Mouse (Mus musculus) heart, embryonic 13.5 days (tissue): ENCODE results near the gene Rab33a. TPM values are rescaled to one million over a fixed set of nuclear protein-coding genes. Genes with fewer than 3 reads are reported as not detected.

Source experiments
- ATAC-seq: fragments of 200-750 bp; cut with Nextera tagmentation; 2 replicates; pipeline ENCODE4 v1.8.0; 2017; ENCODE audit warnings: moderate TSS enrichment; ENCODE audit not compliant: insufficient number of reproducible peaks, low FRiP score, low TSS enrichment; ENCODE audit errors: extremely low read depth
- H3K27ac ChIP-seq: fragments of 300-500 bp; sonication (generic); replicated peaks from 2 replicates; pipeline ENCODE4 v1.5.1; 2015; ENCODE audit warnings: moderate library complexity, mild to moderate bottlenecking, inconsistent platforms
- H3K27me3 ChIP-seq: fragments of 300-500 bp; sonication (generic); replicated peaks from 2 replicates; pipeline ENCODE4 v1.6.1; 2015; ENCODE audit warnings: mild to moderate bottlenecking, inconsistent platforms
- H3K36me3 ChIP-seq: fragments of 300-500 bp; sonication (generic); 2 replicates; pipeline ENCODE4 v1.6.1; 2015; ENCODE audit warnings: mild to moderate bottlenecking, inconsistent platforms
- H3K4me1 ChIP-seq: fragments of 300-500 bp; sonication (generic); 2 replicates; pipeline ENCODE4 v1.6.1; 2015; ENCODE audit warnings: inconsistent platforms
- H3K4me2 ChIP-seq: fragments of 300-500 bp; sonication (generic); 2 replicates; pipeline ENCODE4 v1.6.1; 2015; ENCODE audit warnings: inconsistent platforms, mild to moderate bottlenecking, moderate library complexity
- H3K4me3 ChIP-seq: fragments of 300-500 bp; sonication (generic); 2 replicates; pipeline ENCODE4 v1.5.1; 2015; ENCODE audit warnings: moderate library complexity, mild to moderate bottlenecking, inconsistent platforms
- H3K9ac ChIP-seq: fragments of 300-500 bp; sonication (generic); 2 replicates; pipeline ENCODE4 v1.6.1; 2015; ENCODE audit warnings: inconsistent platforms, mild to moderate bottlenecking, moderate library complexity
- H3K9me3 ChIP-seq: fragments of 300-500 bp; sonication (generic); 2 replicates; pipeline ENCODE4 v1.6.1; 2016; ENCODE audit warnings: inconsistent platforms
- WGBS: fragments of 180-500 bp; shearing (Covaris S2); methylation state at CpG from one replicate; pipeline ENCODE4 v1.1.7; 2015; ENCODE audit warnings: mixed read lengths; 5-methylcytosine and 5-hydroxymethylcytosine counted together
- polyA plus RNA-seq: library from polyadenylated mRNA; unstranded; fragments of >200 nt; fragmentation: Nextera tagmentation; extraction: Ambion mirVana; gene quantifications from 2 replicates; pipeline ENCODE4 v1.2.1, GENCODE M21; 2015

Rab33a gene
- 6.4 and 7.1 TPM in 2 replicates for polyA plus RNA-seq

- WGBS, result 17% methylated on average over 33 of the region's 33 CpGs
Measured at GRCm38 (mm10) chrX:48518808-48519548, at the start of gene Rab33a. Rab33a (plus strand) TSS chrX:48519285.

DNA sequence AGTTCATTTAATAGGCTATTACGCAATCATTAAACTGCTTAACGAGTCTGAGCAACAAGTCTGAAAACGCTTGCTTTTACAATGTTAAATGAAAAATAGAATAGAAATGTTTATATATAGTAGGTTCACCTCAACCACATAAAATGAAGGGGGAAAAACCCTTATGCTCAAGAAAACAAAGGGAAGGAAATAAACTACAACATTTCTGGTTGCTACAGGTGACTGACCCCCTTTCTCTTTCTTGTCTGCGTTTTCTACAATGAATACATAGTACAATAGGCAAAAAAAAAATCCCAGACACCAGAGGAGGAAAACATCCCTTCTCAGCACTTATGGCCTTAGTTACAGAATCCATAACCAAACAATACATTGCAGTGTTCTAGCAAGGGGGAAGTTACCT, 38.0 kb upstream of the Rab33a start:
- 0 out of 2 replicates have a peak, but pooled peaks cover 4% of the 10 kb centered on the region for H3K4me1 ChIP-seq
- no peak overlapping the region for H3K9ac ChIP-seq
- H3K9me3 ChIP-seq, result no peaks in the 10 kb centered on the region
- peaks cover 78% of the 10 kb centered on the region for H3K36me3 ChIP-seq
- no peaks in the 10 kb centered on the region for H3K27me3 ChIP-seq
- WGBS, result 85% methylated on average over 4 of the region's 4 CpGs
- H3K4me2 ChIP-seq, result no peak overlapping the region
- no peak overlapping the region for H3K27ac ChIP-seq
- ATAC-seq, result no peak
- no peak overlapping the region for H3K4me3 ChIP-seq

More at GRCm38 (mm10) chrX:48518808-48519548, at the start of gene Rab33a:
- Histone ChIP-seq H3K27me3 (no peaks in the 10 kb centered on the region), H3K4me1 (peaks cover 3% of the 10 kb centered on the region; the same call in 1 of the 2 replicates), H3K27ac (0 out of 2 replicates have a peak within 1 kb of the TSS, but pooled peaks have one; percentile 20), H3K4me3 (peak within 1 kb of the TSS; percentile 58), H3K9me3 (no peaks in the 10 kb centered on the region), H3K4me2 (peak within 1 kb of the TSS; percentile 83), H3K9ac (peak within 1 kb of the TSS; percentile 77), H3K36me3 (no peaks in the 10 kb centered on the region)
- no peak for ATAC-seq

DNA sequence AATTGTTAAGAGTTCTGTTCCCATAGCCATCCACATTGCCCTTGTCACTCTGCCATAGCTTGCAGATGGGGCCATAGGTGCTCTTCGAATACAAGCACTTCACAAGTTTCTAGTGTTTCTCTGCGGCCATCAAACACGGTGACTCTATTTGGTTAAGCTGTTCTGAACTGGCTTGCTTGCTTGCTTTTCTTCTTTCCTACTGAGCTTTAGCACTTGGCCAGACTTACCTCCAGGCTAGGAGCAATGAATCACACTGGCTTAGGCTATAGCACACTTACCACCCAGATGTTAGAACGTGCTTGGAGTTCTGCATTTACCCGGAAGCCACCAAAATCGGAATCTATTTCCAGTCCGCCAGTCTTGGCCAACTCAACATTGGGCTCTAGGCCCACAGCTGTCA, 37.4 kb upstream of the Rab33a start:
- Histone ChIP-seq H3K9ac (no peak overlapping the region), H3K4me2 (no peak overlapping the region), H3K9me3 (no peaks in the 10 kb centered on the region), H3K4me1 (0 out of 2 replicates have a peak, but pooled peaks cover 4% of the 10 kb centered on the region), H3K4me3 (no peak overlapping the region), H3K36me3 (peaks cover 73% of the 10 kb centered on the region), H3K27me3 (no peaks in the 10 kb centered on the region), H3K27ac (no peak overlapping the region)
- 79% methylated on average over 7 of the region's 7 CpGs for WGBS
- ATAC-seq, result no peak

DNA sequence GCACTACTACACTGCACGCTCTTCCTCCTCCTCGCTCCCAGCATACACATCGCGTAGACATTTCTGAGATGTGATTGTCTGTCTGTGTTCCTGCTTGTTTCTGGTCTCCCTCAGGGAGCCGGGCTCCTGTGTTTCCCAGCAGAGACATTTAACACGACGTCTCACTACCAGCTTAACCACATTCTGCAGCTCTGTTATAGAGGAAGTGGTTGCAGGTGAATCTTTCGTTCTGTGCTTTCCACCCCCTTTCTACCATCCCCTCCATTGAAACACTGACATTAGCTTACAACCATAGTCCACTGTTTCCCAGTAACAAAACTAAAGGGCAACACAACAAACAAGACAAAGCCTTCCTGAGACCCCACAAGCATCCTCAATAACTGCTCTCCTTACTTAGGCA, 25.3 kb upstream of the Rab33a start:
- peaks cover 72% of the 10 kb centered on the region for H3K36me3 ChIP-seq
- no peak for ATAC-seq
- WGBS, result 86% methylated on average over 8 of the region's 8 CpGs
- H3K9me3 ChIP-seq, result no peaks in the 10 kb centered on the region
- H3K27me3 ChIP-seq, result no peaks in the 10 kb centered on the region
- no peaks in the 10 kb centered on the region for H3K4me1 ChIP-seq
- H3K27ac ChIP-seq, result no peak overlapping the region
- H3K4me2 ChIP-seq, result no peak overlapping the region
- no peak overlapping the region for H3K4me3 ChIP-seq
- no peak overlapping the region for H3K9ac ChIP-seq

GRCm38 (mm10) chrX:48513166-48513807, 5.8 kb upstream of the Rab33a start, which contains the start of gene Aifm1:
Aifm1 (minus strand) TSS chrX:48513563.
- Histone ChIP-seq H3K36me3 (no peaks in the 10 kb centered on the region), H3K27me3 (no peaks in the 10 kb centered on the region), H3K4me3 (peak within 1 kb of the TSS; percentile 67), H3K27ac (peak within 1 kb of the TSS; percentile 66), H3K9ac (peak within 1 kb of the TSS; percentile 85), H3K4me2 (peak within 1 kb of the TSS; percentile 73), H3K9me3 (no peaks in the 10 kb centered on the region), H3K4me1 (peaks cover 11% of the 10 kb centered on the region)
- peak; percentile 99 for ATAC-seq
- WGBS, result 10% methylated on average over 45 of the region's 45 CpGs

DNA sequence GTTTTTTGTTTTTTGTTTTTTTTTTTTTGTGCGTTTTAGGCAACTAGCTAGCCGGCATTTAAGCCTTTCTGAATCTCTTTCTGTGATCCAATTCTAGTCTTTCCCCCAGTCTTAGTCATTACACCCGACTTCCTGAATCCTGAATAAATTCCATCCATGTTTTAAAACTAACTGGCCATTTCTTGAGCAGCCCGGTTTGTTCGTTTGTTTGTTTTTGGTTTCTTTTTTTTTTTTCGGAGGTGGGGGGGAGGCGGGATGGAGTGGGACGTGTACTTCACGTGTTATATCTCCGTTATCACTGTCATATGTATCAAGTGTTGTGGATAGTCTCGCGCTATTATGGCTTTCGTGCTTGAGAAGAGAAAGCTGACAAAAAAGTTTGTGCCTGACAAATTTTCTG, 5.3 kb upstream of the Rab33a start:
- peak overlapping the region; percentile 65 for H3K4me2 ChIP-seq
- no peaks in the 10 kb centered on the region for H3K27me3 ChIP-seq
- peaks cover 11% of the 10 kb centered on the region for H3K4me1 ChIP-seq
- ATAC-seq, result no peak
- 12% methylated on average over 13 of the region's 13 CpGs for WGBS
- peak overlapping the region; percentile 63 for H3K27ac ChIP-seq
- H3K36me3 ChIP-seq, result no peaks in the 10 kb centered on the region
- H3K9me3 ChIP-seq, result no peaks in the 10 kb centered on the region
- H3K4me3 ChIP-seq, result peak overlapping the region; percentile 67
- peak overlapping the region; percentile 76 for H3K9ac ChIP-seq

DNA sequence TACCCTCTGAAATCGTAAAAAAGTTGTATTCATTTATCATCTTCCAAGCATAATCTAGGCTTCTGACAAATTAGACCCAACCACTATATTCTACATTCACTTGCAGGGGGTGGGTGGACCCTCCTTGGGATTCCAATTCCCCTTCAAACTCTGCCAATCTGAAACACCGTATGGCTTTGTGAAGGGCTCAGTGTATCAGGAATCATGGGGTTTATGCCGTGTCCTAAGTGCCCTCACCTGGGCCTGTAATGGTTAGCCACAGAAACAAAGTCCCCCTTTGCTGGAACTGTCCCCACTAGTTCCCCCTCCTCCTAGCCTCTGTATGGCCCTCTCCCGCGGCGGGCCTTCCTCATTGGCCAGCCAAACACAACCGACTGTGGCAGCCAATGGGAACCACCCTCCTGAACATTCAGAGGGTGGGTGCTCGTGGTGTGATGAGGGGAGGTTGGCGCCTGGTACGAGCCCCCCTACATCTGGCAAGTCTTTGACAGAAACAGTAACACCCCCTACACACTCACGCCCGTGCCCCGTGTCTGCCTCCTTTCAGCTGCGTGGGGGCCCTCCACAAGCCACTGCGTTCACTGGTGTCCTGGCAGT, 776 bp upstream of the Rab33a start:
- 27% methylated on average over 15 of the region's 15 CpGs for WGBS
- H3K27ac ChIP-seq, result 0 out of 2 replicates have a peak overlapping the region, but pooled peaks have one; percentile 20
- peak overlapping the region; percentile 83 for H3K4me2 ChIP-seq
- peaks cover 3% of the 10 kb centered on the region; the same call in 1 of the 2 replicates for H3K4me1 ChIP-seq
- peak overlapping the region; percentile 77 for H3K9ac ChIP-seq
- H3K36me3 ChIP-seq, result no peaks in the 10 kb centered on the region
- no peaks in the 10 kb centered on the region for H3K9me3 ChIP-seq
- no peak for ATAC-seq
- no peaks in the 10 kb centered on the region for H3K27me3 ChIP-seq
- peak overlapping the region; percentile 58 for H3K4me3 ChIP-seq

DNA sequence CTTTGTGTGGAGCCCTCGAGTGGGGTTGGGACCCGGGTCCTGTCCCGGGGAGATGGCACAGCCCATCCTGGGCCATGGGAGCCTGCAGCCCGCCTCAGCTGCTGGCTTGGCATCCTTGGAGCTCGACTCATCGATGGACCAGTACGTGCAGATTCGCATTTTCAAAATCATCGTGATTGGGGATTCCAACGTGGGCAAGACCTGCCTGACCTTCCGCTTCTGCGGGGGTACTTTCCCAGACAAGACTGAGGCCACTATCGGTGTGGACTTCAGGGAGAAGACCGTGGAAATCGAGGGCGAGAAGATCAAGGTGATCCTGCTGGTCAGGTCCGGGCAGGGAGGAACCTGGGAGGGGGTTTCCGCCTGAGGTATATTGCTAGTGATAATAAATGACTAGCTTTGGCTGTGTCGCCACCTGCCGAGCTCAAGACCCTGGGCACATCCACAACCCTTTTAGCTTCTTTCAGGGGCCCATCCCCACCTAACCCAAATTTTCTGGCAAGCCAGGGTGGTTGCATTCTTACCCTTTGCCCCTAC, 532 bp downstream of the Rab33a start:
- no peak for ATAC-seq
- 14% methylated on average over 20 of the region's 20 CpGs for WGBS
- peak overlapping the region; percentile 58 for H3K4me3 ChIP-seq
- H3K27me3 ChIP-seq, result no peaks in the 10 kb centered on the region
- no peaks in the 10 kb centered on the region for H3K4me1 ChIP-seq
- no peaks in the 10 kb centered on the region for H3K36me3 ChIP-seq
- no peaks in the 10 kb centered on the region for H3K9me3 ChIP-seq
- no peak overlapping the region for H3K27ac ChIP-seq
- peak overlapping the region; percentile 77 for H3K9ac ChIP-seq
- H3K4me2 ChIP-seq, result peak overlapping the region; percentile 83

DNA sequence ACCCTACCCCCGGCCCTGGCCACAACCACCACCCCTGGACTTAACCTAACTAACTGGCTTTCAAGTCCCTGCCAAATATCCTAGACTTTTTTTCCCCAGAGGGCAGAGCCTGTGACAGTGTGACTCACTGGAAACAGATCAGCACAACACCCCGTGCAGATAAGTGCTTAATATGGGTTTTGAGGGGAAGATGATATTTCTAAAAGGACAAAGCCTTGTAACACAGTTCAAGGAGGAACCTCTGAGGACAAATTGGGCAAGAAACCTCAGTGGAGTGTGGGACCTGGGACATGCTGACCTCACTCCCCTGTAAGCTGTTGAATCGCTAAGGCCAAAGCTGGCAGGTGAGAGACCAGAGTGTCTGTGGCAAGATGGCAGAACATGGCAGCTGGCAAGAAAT, 2.6 kb downstream of the Rab33a start:
- Histone ChIP-seq H3K4me2 (no peak overlapping the region), H3K27me3 (no peaks in the 10 kb centered on the region), H3K9ac (no peak overlapping the region), H3K27ac (no peak overlapping the region), H3K4me1 (peaks cover 7% of the 10 kb centered on the region; the same call in 1 of the 2 replicates), H3K36me3 (no peaks in the 10 kb centered on the region), H3K9me3 (no peaks in the 10 kb centered on the region), H3K4me3 (no peak overlapping the region)
- WGBS, result 63% methylated on average over 3 of the region's 3 CpGs
- ATAC-seq, result no peak

DNA sequence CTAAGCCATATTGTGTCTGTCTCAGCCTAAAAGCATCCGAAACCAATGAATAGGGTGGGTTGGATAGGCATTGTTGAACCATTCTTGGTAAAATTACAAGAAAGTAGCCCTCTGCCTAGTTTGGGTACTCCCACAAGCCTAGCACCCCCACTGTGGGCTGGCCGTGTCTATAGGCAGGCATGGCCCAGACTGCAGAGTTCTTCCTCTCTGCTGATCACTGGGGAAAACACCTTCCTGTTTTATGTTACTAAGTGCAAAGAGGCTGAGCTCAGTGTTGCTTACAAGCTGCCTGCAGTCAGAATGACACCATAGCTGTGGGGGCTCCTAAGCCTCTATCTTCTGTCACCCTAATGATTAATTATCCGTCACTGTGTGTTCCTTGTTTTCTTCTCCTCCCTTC, 4.4 kb downstream of the Rab33a start:
- peaks cover 7% of the 10 kb centered on the region; the same call in 1 of the 2 replicates for H3K4me1 ChIP-seq
- no peak overlapping the region for H3K9ac ChIP-seq
- no peak for ATAC-seq
- no peaks in the 10 kb centered on the region for H3K9me3 ChIP-seq
- H3K36me3 ChIP-seq, result no peaks in the 10 kb centered on the region
- H3K27me3 ChIP-seq, result no peaks in the 10 kb centered on the region
- no peak overlapping the region for H3K4me2 ChIP-seq
- no peak overlapping the region for H3K4me3 ChIP-seq
- 62% methylated on average over 3 of the region's 3 CpGs for WGBS
- no peak overlapping the region for H3K27ac ChIP-seq

DNA sequence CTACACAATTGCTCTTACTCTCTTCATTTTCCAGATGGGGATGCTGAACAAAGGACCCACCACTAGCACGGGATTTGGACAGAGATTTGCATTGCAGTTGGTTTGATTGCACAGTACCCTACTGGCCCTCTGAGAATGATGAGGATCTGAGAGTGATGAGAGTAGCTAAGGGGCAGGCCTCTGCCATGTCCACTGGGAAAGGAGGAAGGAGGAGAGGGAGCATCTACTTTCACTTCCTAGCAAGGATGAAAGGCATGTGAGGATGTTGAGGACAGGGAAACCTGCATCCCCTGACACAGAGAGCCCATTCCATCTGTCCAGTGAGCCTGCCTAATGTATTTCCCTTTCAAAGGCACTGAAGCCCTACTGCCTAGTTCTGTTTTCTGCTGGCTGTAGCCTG, 6.2 kb downstream of the Rab33a start:
- 57% methylated on average over 1 of the region's 1 CpGs for WGBS
- no peak for ATAC-seq
- peak overlapping the region; percentile 75 for H3K27ac ChIP-seq

More for the DNA sequence above, 6.2 kb downstream of the Rab33a start:
- Histone ChIP-seq H3K36me3 (no peaks in the 10 kb centered on the region), H3K4me2 (no peak overlapping the region), H3K27me3 (no peaks in the 10 kb centered on the region), H3K9ac (no peak overlapping the region), H3K9me3 (no peaks in the 10 kb centered on the region), H3K4me3 (no peak overlapping the region), H3K4me1 (peaks cover 7% of the 10 kb centered on the region; the same call in 1 of the 2 replicates)
